Mouse (Mus musculus) thymus, postnatal 4 days (tissue): ENCODE results near the gene Ell.

Source experiments
- DNase-seq: peaks from one replicate; pipeline ENCODE4 v3.0.0; 2021

The Ell gene

GRCm38 (mm10) chr8:70617985-70618384 lies 78.7 kb downstream of the Ell start:
- DNase-seq, result no peak

DNA sequence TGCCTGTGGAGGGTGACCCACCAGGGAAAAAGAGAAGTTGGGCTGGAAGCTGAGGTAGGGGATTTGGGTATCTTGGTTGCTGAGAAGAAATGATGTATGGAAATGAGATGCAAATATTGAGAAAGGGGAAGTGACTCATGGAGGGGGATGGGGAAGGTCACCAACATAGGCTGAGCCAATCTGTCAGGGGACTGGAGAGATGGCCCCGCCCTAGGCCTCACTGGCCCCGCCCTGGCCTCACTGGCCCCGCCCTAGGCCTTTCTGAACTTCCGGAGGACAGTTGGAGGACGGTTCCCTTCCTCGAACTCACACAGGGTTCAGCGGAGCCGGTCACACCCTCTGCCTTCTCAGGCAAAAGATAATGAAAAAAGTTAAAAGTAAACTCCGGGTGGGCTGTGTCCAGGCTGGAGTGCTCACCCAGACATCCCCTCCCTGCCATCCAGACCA lies 79.7 kb downstream of the Ell start:
- peak; percentile 65 for DNase-seq

DNA sequence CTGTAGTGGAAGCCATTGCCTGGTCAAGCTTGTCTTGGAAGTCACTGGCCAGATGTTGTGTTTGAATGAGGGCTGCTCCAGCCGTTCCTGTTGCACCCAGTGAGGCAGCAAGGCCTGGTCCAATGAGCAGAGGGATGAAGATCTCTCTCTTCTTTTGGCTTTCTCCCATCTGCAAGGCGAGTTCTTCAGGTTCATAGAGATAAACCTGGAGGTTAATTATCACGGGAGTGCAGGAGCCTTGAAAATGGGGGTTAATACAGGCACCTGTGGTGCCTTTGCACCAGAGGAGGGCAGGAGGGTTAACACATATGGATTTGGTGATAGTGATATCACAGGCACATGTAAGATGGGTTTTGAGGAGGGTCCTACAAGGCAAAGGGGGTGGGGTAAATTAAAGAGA lies 83.0 kb downstream of the Ell start:
- no peak for DNase-seq

GRCm38 (mm10) chr8:70625104-70625503 lies 85.8 kb downstream of the Ell start:
- peak; percentile 81 for DNase-seq

- DNase-seq, result no peak
These were observed 87.8 kb downstream of the Ell start for GRCm38 (mm10) chr8:70627041-70627440.

- peak; percentile 11 for DNase-seq
These were observed 89.8 kb downstream of the Ell start for GRCm38 (mm10) chr8:70628986-70629490.

- DNase-seq, result peak; percentile 94
These were observed 90.6 kb downstream of the Ell start for GRCm38 (mm10) chr8:70629574-70630531.

GRCm38 (mm10) chr8:70630532-70631381 lies 91.5 kb downstream of the Ell start:
- DNase-seq, result no peak

- no peak for DNase-seq
These were observed 92.2 kb downstream of the Ell start for GRCm38 (mm10) chr8:70631436-70631835.

GRCm38 (mm10) chr8:70632346-70632892 lies 93.2 kb downstream of the Ell start, which contains the start of gene Gdf15:
Gene Gdf15, minus strand, starts transcription at chr8:70632456.
- DNase-seq, result no peak

DNA sequence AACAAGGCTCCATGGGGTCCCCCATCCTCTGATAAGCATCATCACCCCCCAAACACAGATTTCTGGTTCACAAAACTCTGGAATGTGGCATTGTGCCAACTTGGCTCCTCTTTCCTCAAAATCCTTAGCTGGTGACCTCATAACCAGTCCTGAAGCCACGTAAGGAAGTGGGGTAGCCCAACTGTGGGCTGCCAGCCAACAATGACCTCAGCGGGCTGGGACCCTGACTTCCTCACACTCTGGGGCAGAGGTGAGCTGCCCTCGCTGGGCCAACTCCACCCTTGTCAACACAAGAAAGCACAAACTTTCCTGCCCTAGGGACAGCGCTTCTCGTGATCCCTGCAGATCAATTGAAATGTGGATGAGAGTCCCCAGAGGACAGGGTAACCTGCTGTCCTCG lies 94.8 kb downstream of the Ell start:
- DNase-seq, result no peak

GRCm38 (mm10) chr8:70635527-70635926 lies 96.3 kb downstream of the Ell start:
- DNase-seq, result no peak

DNA sequence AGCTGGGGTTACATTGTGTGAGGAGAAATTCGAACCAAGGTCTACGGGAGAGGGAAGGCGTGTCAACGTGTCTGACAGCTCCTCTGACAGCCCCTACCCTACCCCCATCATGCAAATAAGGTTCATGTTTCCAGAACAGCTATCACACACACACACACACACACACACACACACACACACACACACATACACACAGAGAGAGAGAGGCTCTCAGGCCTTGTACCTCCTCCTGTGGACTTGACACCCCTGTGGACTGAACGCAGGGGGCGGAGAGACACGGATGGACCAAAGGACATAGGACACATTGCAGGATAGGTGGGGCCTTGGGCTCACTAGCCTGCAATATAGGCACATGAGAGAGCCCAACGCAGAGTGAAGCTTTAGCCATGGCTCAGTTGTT lies 97.6 kb downstream of the Ell start:
- no peak for DNase-seq

GRCm38 (mm10) chr8:70638752-70639151 lies 99.5 kb downstream of the Ell start:
- DNase-seq, result no peak
